Mouse (Mus musculus) lung, postnatal 0 days (tissue): ENCODE measurements around the gene Trip11.

Source experiments
- CTCF ChIP-seq: IDR thresholded peaks from 2 replicates; pipeline ENCODE4 v1.5.1; 2016; ENCODE audit warnings: antibody characterized with exemption, mild to moderate bottlenecking
- EP300 ChIP-seq: IDR thresholded peaks from 2 replicates; pipeline ENCODE4 v1.6.1; 2016; ENCODE audit warnings: antibody characterized with exemption, mild to moderate bottlenecking, control low read depth

GRCm38 (mm10) chr12:101801744-101802143, 111.3 kb downstream of the Trip11 start:
- TF ChIP-seq CTCF: no peak
- no peak for TF ChIP-seq EP300
